Mouse (Mus musculus) limb, embryonic 10.5 days (tissue): ENCODE results near the gene Zfp108. TPM values are rescaled to one million over a fixed set of nuclear protein-coding genes. Genes with fewer than 3 reads are reported as not detected.
"Not testable (repeated sequence)": the region's sequence is repeated elsewhere in the genome, so short reads cannot be mapped to it uniquely, and the experiment has no call there.

Experiments used
- DNase-seq: peaks from one replicate; pipeline ENCODE4 v3.0.0-alpha.2; 2017; ENCODE audit warnings: low spot score
- H3K27ac ChIP-seq: fragments of 300-500 bp; sonication (generic); 2 replicates; pipeline ENCODE4 v1.5.1; 2016; ENCODE audit warnings: mild to moderate bottlenecking
- H3K27me3 ChIP-seq: fragments of 300-500 bp; sonication (generic); 2 replicates; pipeline ENCODE4 v1.6.1; 2016; ENCODE audit warnings: low read depth, mild to moderate bottlenecking; ENCODE audit not compliant: poor library complexity, severe bottlenecking
- H3K36me3 ChIP-seq: fragments of 300-500 bp; sonication (generic); 2 replicates; pipeline ENCODE4 v1.6.1; 2016; ENCODE audit warnings: mild to moderate bottlenecking, moderate library complexity
- H3K4me1 ChIP-seq: fragments of 300-500 bp; sonication (generic); 2 replicates; pipeline ENCODE4 v1.6.1; 2016
- H3K4me3 ChIP-seq: fragments of 300-500 bp; sonication (generic); 2 replicates; pipeline ENCODE4 v1.5.1; 2016; ENCODE audit warnings: mild to moderate bottlenecking, moderate library complexity
- H3K9me3 ChIP-seq: fragments of 300-500 bp; sonication (generic); replicated peaks from 2 replicates; pipeline ENCODE4 v1.6.1; 2016; ENCODE audit warnings: mild to moderate bottlenecking
- WGBS: fragments of 180-500 bp; shearing (Covaris S2); methylation state at CpG from one replicate; pipeline ENCODE4 v1.1.7; 2016; 5-methylcytosine and 5-hydroxymethylcytosine counted together
- polyA plus RNA-seq: library from polyadenylated mRNA; unstranded; fragments of >200 nt; fragmentation: Nextera tagmentation; extraction: Ambion mirVana; gene quantifications from 2 replicates; pipeline ENCODE4 v1.2.1, GENCODE M21; 2016

Zfp108 gene
- polyA plus RNA-seq, 1 experiment from 2014 or later, result 3.2 TPM

GRCm38 (mm10) chr7:24269256-24269655 lies 14.7 kb downstream of the Zfp108 start:
- Histone ChIP-seq H3K36me3 (peaks cover 15% of the 10 kb centered on the region), H3K4me1 (peaks cover 9% of the 10 kb centered on the region), H3K4me3 (peak overlapping the region; percentile 67; the same call in 1 of the 2 replicates), H3K9me3 (no peaks in the 10 kb centered on the region), H3K27ac (no peak overlapping the region; the same call in 1 of the 2 replicates), H3K27me3 (no peaks in the 10 kb centered on the region)
- 84% methylated on average over 3 of the region's 3 CpGs for WGBS
- DNase-seq, result no peak

- 39% methylated on average over 7 of the region's 7 CpGs for WGBS
- Histone ChIP-seq H3K27me3 (no peaks in the 10 kb centered on the region), H3K27ac (peak overlapping the region; percentile 88), H3K4me1 (peaks cover 9% of the 10 kb centered on the region), H3K4me3 (peak overlapping the region; percentile 67), H3K36me3 (peaks cover 21% of the 10 kb centered on the region), H3K9me3 (no peaks in the 10 kb centered on the region)
- no peak for DNase-seq
These were observed 15.2 kb downstream of the Zfp108 start for GRCm38 (mm10) chr7:24269667-24270287.

GRCm38 (mm10) chr7:24270288-24270672 lies 15.7 kb downstream of the Zfp108 start, which contains the start of gene Zfp93:
Gene Zfp93 (plus strand): TSS chr7:24270420.
- no peaks in the 10 kb centered on the region for H3K27me3 ChIP-seq
- H3K4me1 ChIP-seq, result peaks cover 9% of the 10 kb centered on the region
- peaks cover 26% of the 10 kb centered on the region for H3K36me3 ChIP-seq
- H3K4me3 ChIP-seq, result peak within 1 kb of the TSS; percentile 67
- WGBS, result under 1% methylated on average over 12 of the region's 12 CpGs
- H3K27ac ChIP-seq, result peak within 1 kb of the TSS; percentile 88
- H3K9me3 ChIP-seq, result no peaks in the 10 kb centered on the region
- peak; percentile 85 for DNase-seq

- H3K4me3 ChIP-seq, result no peak overlapping the region
- no peak for DNase-seq
- peaks cover 9% of the 10 kb centered on the region for H3K4me1 ChIP-seq
- WGBS, result 96% methylated on average over 6 of the region's 6 CpGs
- no peaks in the 10 kb centered on the region for H3K9me3 ChIP-seq
- peaks cover 35% of the 10 kb centered on the region for H3K36me3 ChIP-seq
- H3K27me3 ChIP-seq, result no peaks in the 10 kb centered on the region
- H3K27ac ChIP-seq, result no peak overlapping the region
These were observed 16.6 kb downstream of the Zfp108 start for GRCm38 (mm10) chr7:24271191-24271590.

- Histone ChIP-seq H3K9me3 (no peaks in the 10 kb centered on the region), H3K27me3 (no peaks in the 10 kb centered on the region), H3K36me3 (peaks cover 49% of the 10 kb centered on the region), H3K27ac (no peak overlapping the region), H3K4me1 (peaks cover 9% of the 10 kb centered on the region), H3K4me3 (no peak overlapping the region)
- no peak for DNase-seq
- 92% methylated on average over 4 of the region's 4 CpGs for WGBS
These were observed 19.9 kb downstream of the Zfp108 start for GRCm38 (mm10) chr7:24274456-24274855.

GRCm38 (mm10) chr7:24278771-24279170 lies 24.2 kb downstream of the Zfp108 start:
- H3K4me1 ChIP-seq, H3K27me3 ChIP-seq, H3K9me3 ChIP-seq, H3K4me3 ChIP-seq, H3K27ac ChIP-seq, DNase-seq: not testable (repeated sequence)
- WGBS, result 81% methylated on average over 3 of the region's 3 CpGs
- peaks cover 39% of the 10 kb centered on the region for H3K36me3 ChIP-seq

GRCm38 (mm10) chr7:24280031-24280857 lies 25.6 kb downstream of the Zfp108 start:
- 53% methylated on average over 10 of the region's 10 CpGs for WGBS
- H3K4me3 ChIP-seq, result no peak overlapping the region
- H3K36me3 ChIP-seq, result peaks cover 24% of the 10 kb centered on the region
- no peaks in the 10 kb centered on the region for H3K9me3 ChIP-seq
- no peak for DNase-seq
- H3K27ac ChIP-seq, result no peak overlapping the region
- H3K4me1 ChIP-seq, result peaks cover 5% of the 10 kb centered on the region; the same call in 1 of the 2 replicates
- H3K27me3 ChIP-seq, result no peaks in the 10 kb centered on the region

GRCm38 (mm10) chr7:24280858-24281145 lies 26.2 kb downstream of the Zfp108 start:
- WGBS, result 65% methylated on average over 4 of the region's 4 CpGs
- DNase-seq, result no peak
- H3K27me3 ChIP-seq, result no peaks in the 10 kb centered on the region
- H3K27ac ChIP-seq, result no peak overlapping the region
- H3K9me3 ChIP-seq, result no peaks in the 10 kb centered on the region
- H3K4me3 ChIP-seq, result no peak overlapping the region
- peaks cover 18% of the 10 kb centered on the region for H3K36me3 ChIP-seq
- peaks cover 5% of the 10 kb centered on the region; the same call in 1 of the 2 replicates for H3K4me1 ChIP-seq

GRCm38 (mm10) chr7:24286090-24286489 lies 31.5 kb downstream of the Zfp108 start:
- Histone ChIP-seq H3K36me3 (peaks cover 40% of the 10 kb centered on the region), H3K27me3 (no peaks in the 10 kb centered on the region), H3K4me3 (no peak overlapping the region), H3K4me1 (no peaks in the 10 kb centered on the region), H3K27ac (no peak overlapping the region), H3K9me3 (no peaks in the 10 kb centered on the region)
- 53% methylated on average over 4 of the region's 4 CpGs for WGBS
- no peak for DNase-seq

- H3K27me3 ChIP-seq, result no peaks in the 10 kb centered on the region
- peaks cover 48% of the 10 kb centered on the region for H3K36me3 ChIP-seq
- no peak overlapping the region for H3K27ac ChIP-seq
- WGBS, result 72% methylated on average over 4 of the region's 4 CpGs
- no peak for DNase-seq
- H3K4me3 ChIP-seq, result no peak overlapping the region
- H3K9me3 ChIP-seq, result no peaks in the 10 kb centered on the region
- H3K4me1 ChIP-seq, result no peaks in the 10 kb centered on the region
These were observed 32.3 kb downstream of the Zfp108 start for GRCm38 (mm10) chr7:24286916-24287315.

GRCm38 (mm10) chr7:24287670-24288069 lies 33.1 kb downstream of the Zfp108 start:
- DNase-seq, result no peak
- Histone ChIP-seq H3K9me3 (no peaks in the 10 kb centered on the region), H3K36me3 (peaks cover 56% of the 10 kb centered on the region), H3K27me3 (no peaks in the 10 kb centered on the region), H3K27ac (no peak overlapping the region), H3K4me1 (no peaks in the 10 kb centered on the region), H3K4me3 (no peak overlapping the region)
- 88% methylated on average over 5 of the region's 5 CpGs for WGBS

- Histone ChIP-seq H3K4me1 (no peaks in the 10 kb centered on the region), H3K27me3 (no peaks in the 10 kb centered on the region), H3K27ac (no peak overlapping the region), H3K36me3 (peaks cover 64% of the 10 kb centered on the region), H3K9me3 (no peaks in the 10 kb centered on the region), H3K4me3 (no peak overlapping the region)
- 93% methylated on average over 6 of the region's 6 CpGs for WGBS
- DNase-seq, result no peak
These were observed 33.9 kb downstream of the Zfp108 start for GRCm38 (mm10) chr7:24288512-24288911.

- Histone ChIP-seq H3K4me3 (no peak overlapping the region), H3K9me3 (no peaks in the 10 kb centered on the region), H3K27me3 (no peaks in the 10 kb centered on the region), H3K36me3 (peaks cover 81% of the 10 kb centered on the region), H3K4me1 (no peaks in the 10 kb centered on the region), H3K27ac (no peak overlapping the region)
- DNase-seq, result no peak
- WGBS, result 93% methylated on average over 4 of the region's 4 CpGs
These were observed 35.6 kb downstream of the Zfp108 start for GRCm38 (mm10) chr7:24290106-24290693.
